Mouse (Mus musculus): ENCODE results near the gene Polr1c.

DNA sequence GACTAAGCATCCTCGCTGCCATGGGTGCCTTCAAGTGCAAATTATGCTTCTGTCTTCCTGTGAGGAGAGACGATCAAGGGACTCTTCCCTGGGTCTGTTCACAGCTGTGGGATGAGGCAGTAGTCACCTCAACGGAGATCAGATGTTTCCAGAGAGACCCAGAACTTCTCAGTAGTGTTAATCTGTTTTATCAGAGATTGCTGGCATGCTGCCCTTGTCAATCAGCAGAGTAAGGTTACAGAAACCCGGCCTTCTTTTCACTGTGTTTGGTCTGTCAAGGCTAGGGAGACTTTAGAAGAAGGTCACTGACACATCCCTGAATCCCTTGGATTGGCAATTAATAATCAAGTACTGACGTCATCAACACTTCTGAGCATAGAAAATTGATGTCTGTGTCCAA, 10.4 kb downstream of the Polr1c start:
- TF ChIP-seq GATA1 (IDR thresholded peaks at IDR 0.05; ENCODE audit: low read length) (no peak), TAL1 (IDR thresholded peaks at IDR 0.05; ENCODE audit: low read length) (no peak)

Measured in erythroblast, embryonic 14.5 days (primary cell).